Mouse (Mus musculus) liver, embryonic 16.5 days (tissue): ENCODE results near the gene Cbr3. TPM values are rescaled to one million over a fixed set of nuclear protein-coding genes. Genes with fewer than 3 reads are reported as not detected.

ENCODE experiments used
- ATAC-seq: fragments of 200-750 bp; cut with Nextera tagmentation; 2 replicates; pipeline ENCODE4 v1.8.0; 2017; ENCODE audit warnings: low read depth, mild to moderate bottlenecking, moderate number of reproducible peaks, moderate library complexity
- H3K27ac ChIP-seq: fragments of 300-500 bp; sonication (generic); 2 replicates; pipeline ENCODE4 v1.5.1; 2014; ENCODE audit warnings: mild to moderate bottlenecking, low read length
- H3K27me3 ChIP-seq: fragments of 300-500 bp; sonication (generic); 2 replicates; pipeline ENCODE4 v1.6.1; 2014; ENCODE audit warnings: low read depth, low read length, mixed read lengths; ENCODE audit not compliant: control insufficient read depth, insufficient read depth
- H3K36me3 ChIP-seq: fragments of 300-500 bp; sonication (generic); 2 replicates; pipeline ENCODE4 v1.6.1; 2014; ENCODE audit warnings: mild to moderate bottlenecking; ENCODE audit not compliant: control insufficient read depth, insufficient read depth
- H3K4me1 ChIP-seq: fragments of 300-500 bp; sonication (generic); 2 replicates; pipeline ENCODE4 v1.6.1; 2014; ENCODE audit warnings: low read depth, low read length, mixed read lengths; ENCODE audit not compliant: control insufficient read depth
- H3K4me2 ChIP-seq: fragments of 300-500 bp; sonication (generic); 2 replicates; pipeline ENCODE4 v1.6.1; 2014; ENCODE audit warnings: low read depth, low read length, mixed read lengths
- H3K4me3 ChIP-seq: fragments of 300-500 bp; sonication (generic); 2 replicates; pipeline ENCODE4 v1.5.1; 2014; ENCODE audit warnings: low read depth, mild to moderate bottlenecking, low read length
- H3K9ac ChIP-seq: fragments of 300-500 bp; sonication (generic); 2 replicates; pipeline ENCODE4 v1.6.1; 2014; ENCODE audit warnings: low read depth, low read length
- H3K9me3 ChIP-seq: fragments of 300-500 bp; sonication (generic); replicated peaks from 2 replicates; pipeline ENCODE4 v1.6.1; 2016; ENCODE audit warnings: low read length; ENCODE audit not compliant: control insufficient read depth
- WGBS: fragments of 180-500 bp; shearing (Covaris S2); extraction: QIAGEN DNeasy Blood & Tissue Kit; methylation state at CpG from one replicate; pipeline ENCODE4 v1.1.7; 2014; ENCODE audit not compliant: insufficient replicate concordance; 5-methylcytosine and 5-hydroxymethylcytosine counted together
- polyA plus RNA-seq: library from polyadenylated mRNA; unstranded; fragments of >200 nt; fragmentation: Nextera tagmentation; extraction: Ambion mirVana; gene quantifications from 2 replicates; pipeline ENCODE4 v1.2.1, GENCODE M21; 2015

The Cbr3 gene
- polyA plus RNA-seq, 1 experiment from 2014 or later, result 0.73 TPM

- Histone ChIP-seq H3K4me3 (no peak overlapping the region), H3K27ac (no peak overlapping the region), H3K4me1 (peaks cover 19% of the 10 kb centered on the region), H3K9me3 (no peaks in the 10 kb centered on the region), H3K36me3 (no peaks in the 10 kb centered on the region), H3K27me3 (no peaks in the 10 kb centered on the region), H3K4me2 (no peak overlapping the region), H3K9ac (no peak overlapping the region)
- no peak for ATAC-seq
- 47% methylated on average over 5 of the region's 5 CpGs for WGBS
These were observed 38.8 kb downstream of the Cbr3 start for GRCm38 (mm10) chr16:93721771-93722170.

GRCm38 (mm10) chr16:93722476-93722875 is 39.5 kb downstream of the Cbr3 start:
- Histone ChIP-seq H3K9me3 (no peaks in the 10 kb centered on the region), H3K36me3 (no peaks in the 10 kb centered on the region), H3K4me2 (no peak overlapping the region), H3K4me3 (no peak overlapping the region), H3K27me3 (no peaks in the 10 kb centered on the region), H3K4me1 (peaks cover 12% of the 10 kb centered on the region), H3K27ac (no peak overlapping the region), H3K9ac (no peak overlapping the region)
- ATAC-seq, result no peak
- WGBS, result 53% methylated on average over 2 of the region's 2 CpGs

- Histone ChIP-seq H3K4me2 (no peak overlapping the region), H3K9ac (no peak overlapping the region), H3K4me3 (no peak overlapping the region), H3K4me1 (peaks cover 15% of the 10 kb centered on the region), H3K27ac (peak overlapping the region; percentile 46), H3K36me3 (no peaks in the 10 kb centered on the region), H3K9me3 (no peaks in the 10 kb centered on the region), H3K27me3 (no peaks in the 10 kb centered on the region)
- peak; percentile 45; the same call in 1 of the 2 replicates for ATAC-seq
- 61% methylated on average over 8 of the region's 8 CpGs for WGBS
These were observed 42.6 kb downstream of the Cbr3 start for GRCm38 (mm10) chr16:93725417-93726144.

- ATAC-seq, result peak; percentile 66
- no peak overlapping the region for H3K9ac ChIP-seq
- no peaks in the 10 kb centered on the region for H3K9me3 ChIP-seq
- H3K27me3 ChIP-seq, result no peaks in the 10 kb centered on the region
- H3K4me2 ChIP-seq, result no peak overlapping the region
- H3K36me3 ChIP-seq, result no peaks in the 10 kb centered on the region
- H3K27ac ChIP-seq, result peak overlapping the region; percentile 46
- no peak overlapping the region for H3K4me3 ChIP-seq
- H3K4me1 ChIP-seq, result peaks cover 18% of the 10 kb centered on the region
- 65% methylated on average over 4 of the region's 4 CpGs for WGBS
These were observed 43.2 kb downstream of the Cbr3 start for GRCm38 (mm10) chr16:93726186-93726585.

GRCm38 (mm10) chr16:93728676-93729075 is 45.7 kb downstream of the Cbr3 start:
- no peak for ATAC-seq
- H3K4me2 ChIP-seq, result no peak overlapping the region
- no peak overlapping the region for H3K27ac ChIP-seq
- no peaks in the 10 kb centered on the region for H3K36me3 ChIP-seq
- no peak overlapping the region for H3K9ac ChIP-seq
- H3K4me3 ChIP-seq, result no peak overlapping the region
- no peaks in the 10 kb centered on the region for H3K9me3 ChIP-seq
- 64% methylated on average over 9 of the region's 9 CpGs for WGBS
- no peaks in the 10 kb centered on the region for H3K27me3 ChIP-seq
- H3K4me1 ChIP-seq, result peaks cover 17% of the 10 kb centered on the region

GRCm38 (mm10) chr16:93729801-93730721 is 47.0 kb downstream of the Cbr3 start:
- Histone ChIP-seq H3K4me2 (no peak overlapping the region), H3K4me1 (peaks cover 18% of the 10 kb centered on the region), H3K4me3 (no peak overlapping the region), H3K27me3 (no peaks in the 10 kb centered on the region), H3K36me3 (no peaks in the 10 kb centered on the region), H3K9me3 (no peaks in the 10 kb centered on the region), H3K9ac (no peak overlapping the region), H3K27ac (no peak overlapping the region)
- WGBS, result 79% methylated on average over 23 of the region's 23 CpGs
- ATAC-seq, result no peak

- Histone ChIP-seq H3K4me1 (peaks cover 14% of the 10 kb centered on the region), H3K36me3 (no peaks in the 10 kb centered on the region), H3K4me2 (no peak overlapping the region), H3K9me3 (no peaks in the 10 kb centered on the region), H3K9ac (no peak overlapping the region), H3K27ac (no peak overlapping the region), H3K4me3 (no peak overlapping the region), H3K27me3 (no peaks in the 10 kb centered on the region)
- 67% methylated on average over 8 of the region's 8 CpGs for WGBS
- no peak for ATAC-seq
These were observed 48.3 kb downstream of the Cbr3 start for GRCm38 (mm10) chr16:93731310-93731709.

- H3K27me3 ChIP-seq, result no peaks in the 10 kb centered on the region
- 70% methylated on average over 18 of the region's 18 CpGs for WGBS
- H3K4me3 ChIP-seq, result no peak overlapping the region
- peak; percentile 71 for ATAC-seq
- no peaks in the 10 kb centered on the region for H3K36me3 ChIP-seq
- H3K4me2 ChIP-seq, result no peak overlapping the region
- H3K9me3 ChIP-seq, result no peaks in the 10 kb centered on the region
- H3K9ac ChIP-seq, result no peak overlapping the region
- H3K4me1 ChIP-seq, result peaks cover 14% of the 10 kb centered on the region
- peak overlapping the region; percentile 70 for H3K27ac ChIP-seq
These were observed 50.0 kb downstream of the Cbr3 start for GRCm38 (mm10) chr16:93732875-93733569.
